ENCODE assay signal across 9 mouse cellular contexts in the genomic region with DNA sequence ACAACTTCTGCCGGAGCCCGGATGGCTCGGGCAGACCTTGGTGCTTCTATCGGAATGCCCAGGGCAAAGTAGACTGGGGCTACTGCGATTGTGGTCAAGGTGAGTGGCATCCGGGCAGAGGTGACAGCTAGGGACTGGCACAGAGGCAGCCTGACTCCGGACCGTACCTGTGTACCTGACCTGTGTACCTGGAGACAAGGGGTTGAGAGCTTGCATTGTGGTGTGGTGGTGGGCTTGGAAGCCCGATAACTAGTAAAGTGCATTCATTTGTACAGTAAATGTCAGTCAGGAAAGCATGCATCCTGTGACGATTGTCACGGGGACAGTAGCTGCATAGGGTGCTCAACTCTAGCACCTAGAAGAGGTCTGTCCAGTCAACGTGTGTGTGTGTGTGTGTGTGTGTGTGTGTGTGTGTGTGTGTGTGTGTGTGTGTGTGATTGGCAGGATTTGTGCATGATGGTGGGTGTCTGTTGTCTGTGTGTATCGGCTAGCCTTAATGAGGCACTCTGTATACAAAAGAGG. TPM values are rescaled to one million over a fixed set of nuclear protein-coding genes. Genes with fewer than 3 reads are reported as not detected.
DNase-seq lines count a peak whose midpoint lies in the region; ATAC-seq and TF ChIP-seq lines count a peak whose summit lies in the region.
"Had no signal": no experiment of that assay in that cellular context is flagged by ENCODE, and none has a peak within 500 bp of the region (broad histone marks: within the 10 kb centered on the region; RNA-seq: fewer than 3 reads in every experiment).

No protein-coding gene starts in this region.

- peak overlapping the region; percentile 80 for H3K9ac ChIP-seq in embryonic facial prominence, embryonic 13.5 days
- H3K9ac ChIP-seq in midbrain, embryonic 11.5 days (ENCODE audit: low read length), result peak overlapping the region; percentile 72

- peak; percentile 23; the same call in 1 of the 2 replicates for ATAC-seq in embryonic facial prominence, embryonic 13.5 days (ENCODE audit: insufficient number of reproducible peaks, insufficient read depth, low FRiP score, low TSS enrichment, low read depth)
- ATAC-seq in midbrain, embryonic 11.5 days (ENCODE audit: low FRiP score), result peak; percentile 61

- H3K79me2 ChIP-seq in C2C12 (ENCODE audit: control insufficient read depth, insufficient read depth), result no peaks in the 10 kb centered on the region

- no peak overlapping the region for H3K4me3 ChIP-seq in C2C12 (ENCODE audit: insufficient read depth, poor library complexity, severe bottlenecking)
- H3K4me3 ChIP-seq in embryonic facial prominence, embryonic 13.5 days, result peak overlapping the region; percentile 75
- peak overlapping the region; percentile 68 for H3K4me3 ChIP-seq in midbrain, embryonic 11.5 days (ENCODE audit: low read depth, low read length)

- TF ChIP-seq CTCF in C2C12 (IDR thresholded peaks at IDR 0.05; ENCODE audit: control insufficient read depth, insufficient read depth, insufficient read length), result no peak

- H3K9me3 ChIP-seq in embryonic facial prominence, embryonic 13.5 days, result no peaks in the 10 kb centered on the region
- no peaks in the 10 kb centered on the region for H3K9me3 ChIP-seq in midbrain, embryonic 11.5 days (ENCODE audit: control insufficient read depth, low read length)

- peaks cover 22% of the 10 kb centered on the region for H3K4me1 ChIP-seq in embryonic facial prominence, embryonic 13.5 days
- peaks cover 8% of the 10 kb centered on the region for H3K4me1 ChIP-seq in midbrain, embryonic 11.5 days (ENCODE audit: control insufficient read depth, insufficient read depth, low read length)

- WGBS in embryonic facial prominence, embryonic 13.5 days, result 5% methylated on average over 13 of the region's 13 CpGs
- 9% methylated on average over 13 of the region's 13 CpGs for WGBS in midbrain, embryonic 11.5 days

- no peaks in the 10 kb centered on the region for H3K36me3 ChIP-seq in C2C12 (ENCODE audit: control insufficient read depth, insufficient read depth)
- H3K36me3 ChIP-seq in embryonic facial prominence, embryonic 13.5 days, result no peaks in the 10 kb centered on the region
- no peaks in the 10 kb centered on the region for H3K36me3 ChIP-seq in midbrain, embryonic 11.5 days (ENCODE audit: control insufficient read depth, insufficient read depth, low read length)

- peaks cover 18% of the 10 kb centered on the region for H3K27me3 ChIP-seq in C2C12 (ENCODE audit: control insufficient read depth, insufficient read depth, insufficient read length)
- peaks cover 31% of the 10 kb centered on the region for H3K27me3 ChIP-seq in embryonic facial prominence, embryonic 13.5 days
- peaks cover 8% of the 10 kb centered on the region; the same call in 1 of the 2 replicates for H3K27me3 ChIP-seq in midbrain, embryonic 11.5 days (ENCODE audit: control insufficient read depth, insufficient read depth, low read length)
- H3K27me3 ChIP-seq: CH12.LX had no signal

- no peaks in the 10 kb centered on the region for H3K79me3 ChIP-seq in C2C12 (ENCODE audit: low read depth)

- peak; percentile 48 for DNase-seq in embryo, embryonic 10.5 days (ENCODE audit: low spot score)
- DNase-seq in embryo, embryonic 11 days, result no peak
- DNase-seq in kidney, adult 18-20 months, result peak; percentile 30
- peak; percentile 93 for DNase-seq in midbrain, embryonic 11.5 days (ENCODE audit: low spot score, missing footprints)
- DNase-seq in left cerebral cortex, postnatal 14 days (ENCODE audit: low spot score in 2 of 2), result no peak
- DNase-seq in thymus, adult 18-20 months, result no peak

- intact Hi-C loops in left cerebral cortex, postnatal 14 days (cut with DNase I), result no loop called here

- no peak overlapping the region for H3K27ac ChIP-seq in embryonic facial prominence, embryonic 13.5 days
- no peak overlapping the region for H3K27ac ChIP-seq in midbrain, embryonic 11.5 days (ENCODE audit: low read depth, low read length)

- H3K4me2 ChIP-seq in embryonic facial prominence, embryonic 13.5 days, result peak overlapping the region; percentile 99
- H3K4me2 ChIP-seq in midbrain, embryonic 11.5 days, result peak overlapping the region; percentile 100

- peak overlapping the region; percentile 69 for H3ac ChIP-seq in C2C12 (ENCODE audit: control insufficient read depth, insufficient read length, low read depth)

TF ChIP-seq in C2C12, 6 proteins besides CTCF, POLR2A, EP300 and RAD21:
- TF ChIP-seq USF1 (IDR thresholded peaks at IDR 0.05; ENCODE audit: low read depth), result no peak
- no peak for TF ChIP-seq CEBPB (IDR thresholded peaks at IDR 0.05; ENCODE audit: low read depth)
- TF ChIP-seq MYOD1 (IDR thresholded peaks at IDR 0.05; ENCODE audit: control insufficient read depth, insufficient read length, low read depth), result no peak
- no peak for TF ChIP-seq FOSL1 (IDR thresholded peaks at IDR 0.05; ENCODE audit: insufficient read depth, low read length, poor library complexity, severe bottlenecking)
- no peak for TF ChIP-seq MYOG (IDR thresholded peaks at IDR 0.05; ENCODE audit: control insufficient read depth, extremely low read depth, insufficient read length)
- TF ChIP-seq MAX (IDR thresholded peaks at IDR 0.05), result no peak

RNA-seq across cellular contexts. Expression of a gene that starts 0.9 kb away (rescaled TPM):
- 0.30 TPM for polyA plus RNA-seq in C2C12 (2012; fragmentation: generic; extraction: Trizol)
- 22.8 and 26.9 TPM in 2 replicates for polyA plus RNA-seq in embryonic facial prominence, embryonic 13.5 days (2015; fragmentation: Nextera tagmentation; extraction: Ambion mirVana)
- polyA plus RNA-seq in midbrain, embryonic 11.5 days (2014; fragmentation: Nextera tagmentation; extraction: Ambion mirVana), result 6.4 and 6.6 TPM in 2 replicates
- total RNA-seq in left cerebral cortex, postnatal 14 days (2021), result 10 to 100 TPM; 19.2 to 19.9 TPM

Comparison
In these comparisons a context has a peak if more than half of its experiments do, and no peak if none do; other contexts are left out.
1. DNase-seq: peak in embryo, embryonic 10.5 days (single experiment), kidney, adult 18-20 months (single experiment) and midbrain, embryonic 11.5 days (single experiment); none in embryo, embryonic 11 days (single experiment), left cerebral cortex, postnatal 14 days (0 of 2) and thymus, adult 18-20 months (0 of 2).